Mouse (Mus musculus): ENCODE data around the gene Taar7b.

DNA sequence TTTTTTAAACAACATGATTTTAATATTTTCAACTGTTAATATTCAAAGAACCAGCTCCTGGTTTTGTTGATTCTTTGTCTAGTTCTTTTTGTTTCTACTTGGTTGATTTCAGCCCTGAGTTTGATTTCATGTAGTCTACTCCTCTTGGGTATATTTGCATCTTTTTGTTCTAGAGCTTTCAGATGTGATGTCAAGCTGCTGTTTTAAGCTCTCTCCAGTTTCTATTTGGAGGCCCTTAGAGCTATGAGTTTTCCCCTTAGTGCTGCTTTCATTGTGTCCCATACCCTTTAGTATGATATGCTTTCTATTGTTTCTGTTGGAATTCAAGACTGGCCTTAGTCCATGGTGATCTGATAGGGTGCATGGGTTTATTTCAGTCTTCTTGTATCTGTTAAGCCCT, 31.6 kb downstream of the Taar7b start:
- no peak for TF ChIP-seq TAL1 (IDR thresholded peaks at IDR 0.05; ENCODE audit: low read length)
- no peak for TF ChIP-seq GATA1 (IDR thresholded peaks at IDR 0.05; ENCODE audit: low read length)
